9 mouse cellular contexts compared by ENCODE assay signal in the genomic region with DNA sequence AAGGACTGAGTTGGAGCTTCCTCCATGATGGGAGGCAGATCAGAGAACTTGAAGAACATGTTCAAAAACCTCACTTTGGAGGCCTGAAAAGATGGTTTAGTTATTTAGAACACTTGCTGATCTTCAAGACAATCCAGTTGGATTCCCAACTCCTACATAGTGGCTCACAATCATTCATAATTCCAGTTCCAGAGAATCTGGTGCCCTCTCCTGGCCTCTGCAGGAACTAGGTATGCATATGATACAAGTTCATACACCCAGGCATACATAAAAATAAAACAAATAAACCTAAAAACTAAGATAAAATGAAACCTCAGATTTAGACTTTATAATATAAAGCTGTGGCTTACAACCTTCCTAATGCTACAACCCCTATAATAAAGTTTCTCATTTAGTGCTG. TPM values are rescaled to one million over a fixed set of nuclear protein-coding genes. Genes with fewer than 3 reads are reported as not detected.
A peak's percentile ranks its signal among the peaks of the same experiment; 100 is the strongest.
DNase-seq lines count a peak whose midpoint lies in the region; ATAC-seq and TF ChIP-seq lines count a peak whose summit lies in the region.
"Had no signal": no experiment of that assay in that cellular context is flagged by ENCODE, and none has a peak within 500 bp of the region (broad histone marks: within the 10 kb centered on the region; RNA-seq: fewer than 3 reads in every experiment).

No protein-coding gene starts in this region.

- no peak overlapping the region for H3K27ac ChIP-seq in gastrocnemius, adult 2 months
- no peak overlapping the region for H3K27ac ChIP-seq in liver, postnatal 0 days (ENCODE audit: low read depth)
- no peak overlapping the region for H3K27ac ChIP-seq in liver, embryonic 11.5 days (ENCODE audit: low read depth, low read length)
- H3K27ac ChIP-seq: liver, embryonic 13.5 days had no signal

- H3K9ac ChIP-seq in liver, postnatal 0 days (replicated peaks) = no peak overlapping the region
- H3K9ac ChIP-seq in liver, embryonic 11.5 days (ENCODE audit: low read depth, low read length) = no peak overlapping the region
- H3K9ac ChIP-seq: liver, embryonic 13.5 days had no signal

- intact Hi-C loops in gastrocnemius, adult 2 months (cut with DNase I) = no loop called here

- H3K4me3 ChIP-seq in gastrocnemius, adult 2 months = no peak overlapping the region
- no peak overlapping the region for H3K4me3 ChIP-seq in liver, postnatal 0 days (ENCODE audit: low read depth, low read length)
- no peak overlapping the region for H3K4me3 ChIP-seq in liver, embryonic 11.5 days (ENCODE audit: low read depth, low read length)
- H3K4me3 ChIP-seq: liver, embryonic 13.5 days had no signal

- no peaks in the 10 kb centered on the region for H3K9me3 ChIP-seq in liver, postnatal 0 days (ENCODE audit: low read length)
- H3K9me3 ChIP-seq in liver, embryonic 11.5 days (ENCODE audit: control insufficient read depth, low read length) = no peaks in the 10 kb centered on the region
- H3K9me3 ChIP-seq: liver, embryonic 13.5 days had no signal

- no peak for ATAC-seq in liver, postnatal 0 days
- ATAC-seq in liver, embryonic 11.5 days (replicated peaks; ENCODE audit: low FRiP score) = no peak
- no peak for ATAC-seq in activated CD4-positive, CD25-positive, alpha-beta regulatory T cell, adult 4 months

- peaks cover 8% of the 10 kb centered on the region for H3K27me3 ChIP-seq in liver, postnatal 0 days (ENCODE audit: insufficient read depth, low read length)
- H3K27me3 ChIP-seq in liver, embryonic 11.5 days (replicated peaks; ENCODE audit: control insufficient read depth, insufficient read depth, low read length) = peaks cover 2% of the 10 kb centered on the region

- no peak for DNase-seq in gastrocnemius, adult 2 months
- DNase-seq in gastrocnemius, postnatal 25 days = no peak
- no peak for DNase-seq in liver, postnatal 0 days
- no peak for DNase-seq in liver, embryonic 11.5 days (ENCODE audit: low spot score)
- DNase-seq in ZHBTc4 (ENCODE audit: low read depth, low spot score) = peak; percentile 40
- peak; percentile 21 for DNase-seq in mesoderm, embryonic 11.5 days (ENCODE audit: low read depth, low spot score)
- no peak for DNase-seq in thymus, postnatal 36 days
- DNase-seq: liver, embryonic 13.5 days had no signal

- H3K4me2 ChIP-seq in liver, postnatal 0 days (ENCODE audit: low read depth, low read length) = no peak overlapping the region
- H3K4me2 ChIP-seq in liver, embryonic 11.5 days = no peak overlapping the region
- H3K4me2 ChIP-seq: liver, embryonic 13.5 days had no signal

- 0 out of 2 replicates have a peak, but pooled peaks cover 2% of the 10 kb centered on the region for H3K4me1 ChIP-seq in liver, postnatal 0 days (ENCODE audit: insufficient read depth)
- no peaks in the 10 kb centered on the region for H3K4me1 ChIP-seq in liver, embryonic 11.5 days (replicated peaks; ENCODE audit: control insufficient read depth, insufficient read depth, low read length)
- H3K4me1 ChIP-seq: liver, embryonic 13.5 days had no signal

- TF ChIP-seq CTCF in gastrocnemius, adult 2 months (IDR thresholded peaks at IDR 0.05) = peak; percentile 51
- peak; percentile 33 for TF ChIP-seq CTCF in liver, postnatal 0 days (IDR thresholded peaks at IDR 0.05; ENCODE audit: low read depth)

- H3K36me3 ChIP-seq in liver, postnatal 0 days (replicated peaks; ENCODE audit: insufficient read depth, low read length) = no peaks in the 10 kb centered on the region
- no peaks in the 10 kb centered on the region for H3K36me3 ChIP-seq in liver, embryonic 11.5 days (ENCODE audit: control insufficient read depth, insufficient read depth, low read length)
- H3K36me3 ChIP-seq: liver, embryonic 13.5 days had no signal

- no peak for TF ChIP-seq EP300 in liver, postnatal 0 days (IDR thresholded peaks at IDR 0.05; ENCODE audit: low read depth)

RNA-seq across cellular contexts. Expression of a gene that starts 4.8 kb away (rescaled TPM):
- under 1 TPM; 0.22 to 0.26 TPM for total RNA-seq in gastrocnemius, adult 2 months (2021)
- under 1 TPM; 0.20 to 0.21 TPM for total RNA-seq in gastrocnemius, postnatal 25 days (2021)
- 0.11 TPM in 1 of 2 replicates, not detected in the other for polyA plus RNA-seq in liver, postnatal 0 days (2015; fragmentation: Nextera tagmentation; extraction: Ambion mirVana)
- polyA plus RNA-seq in liver, embryonic 11.5 days (2014; fragmentation: Nextera tagmentation; extraction: Ambion mirVana) = 0.14 and 0.40 TPM in 2 replicates
- polyA plus RNA-seq in activated CD4-positive, CD25-positive, alpha-beta regulatory T cell, adult 4 months (2017; shearing (Covaris generic)) = under 1 TPM in 1 of 2 experiments, not detected in 1; 0.34 TPM

Comparison
In these comparisons a context has a peak if more than half of its experiments do, and no peak if none do; other contexts are left out.
1. DNase-seq: peak in ZHBTc4 (single experiment) and mesoderm, embryonic 11.5 days (single experiment); none in gastrocnemius, adult 2 months (single experiment), gastrocnemius, postnatal 25 days (single experiment), liver, postnatal 0 days (single experiment), liver, embryonic 11.5 days (single experiment) and thymus, postnatal 36 days (0 of 2).